Comparison of ENCODE assay signal across 11 mouse cellular contexts in the genomic region with DNA sequence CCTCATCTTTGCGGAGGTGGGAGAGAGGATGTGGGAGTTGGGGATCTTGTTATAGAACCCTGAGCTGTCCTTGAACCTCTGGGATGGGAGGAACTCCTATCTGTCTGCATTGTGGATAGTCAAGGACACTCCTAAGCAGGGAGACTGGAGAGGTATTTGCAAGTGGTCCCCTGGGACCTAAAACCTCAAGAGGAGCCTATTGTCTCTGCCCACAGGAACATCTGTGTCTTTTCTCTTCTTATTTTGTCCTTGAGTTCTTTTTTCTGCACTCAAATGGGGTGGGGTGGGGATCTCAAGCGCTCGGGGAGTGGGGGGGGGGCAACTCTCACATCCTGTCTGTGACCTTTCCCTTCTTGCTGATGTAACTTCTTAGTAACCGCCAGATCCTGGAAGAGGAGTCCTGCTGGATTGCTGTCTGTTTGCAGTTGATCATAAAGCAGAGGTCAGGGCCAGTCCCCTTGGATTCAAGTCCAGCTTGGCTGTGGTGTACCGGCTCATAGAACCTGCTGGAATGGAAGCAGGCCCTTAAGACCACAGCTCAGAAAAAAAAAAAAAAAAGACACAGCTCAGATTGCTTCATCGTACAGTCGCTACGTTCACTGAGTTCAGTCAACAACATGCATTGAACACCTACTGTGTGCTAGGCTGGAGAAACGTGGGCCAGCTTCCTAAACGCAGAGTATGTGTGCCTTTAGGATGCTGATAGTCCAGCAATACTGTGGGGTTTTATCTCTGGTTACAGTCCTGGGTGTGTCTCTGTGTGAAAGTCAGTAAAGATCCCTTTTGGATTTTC. TPM values are rescaled to one million over a fixed set of nuclear protein-coding genes. Genes with fewer than 3 reads are reported as not detected.
DNase-seq lines count a peak whose midpoint lies in the region; ATAC-seq and TF ChIP-seq lines count a peak whose summit lies in the region.
"Had no signal": no experiment of that assay in that cellular context is flagged by ENCODE, and none has a peak within 500 bp of the region (broad histone marks: within the 10 kb centered on the region; RNA-seq: fewer than 3 reads in every experiment).

No protein-coding gene starts in this region.

- DNase-seq in kidney, adult 9 months: peak; percentile 43
- no peak for DNase-seq in layer of hippocampus, postnatal 36 days
- DNase-seq in left cerebral cortex, postnatal 10 days (ENCODE audit: extremely low spot score in 1 of 2, low spot score in 2 of 2): no peak
- no peak for DNase-seq in layer of hippocampus, adult 18-20 months (ENCODE audit: low spot score in 2 of 2)
- DNase-seq: lung, postnatal 14 days had no signal

- intact Hi-C loops in left cerebral cortex, postnatal 10 days (cut with DNase I): no loop called here

- no peak overlapping the region for H3K27ac ChIP-seq in kidney, embryonic 14.5 days (ENCODE audit: low read depth, low read length)
- peak overlapping the region; percentile 90 for H3K27ac ChIP-seq in ES-Bruce4 (ENCODE audit: insufficient read depth, low read length)
- peak overlapping the region; percentile 71 for H3K27ac ChIP-seq in bone marrow, adult 2 months (ENCODE audit: control insufficient read depth, insufficient read depth, low read depth, low read length, poor library complexity)
- H3K27ac ChIP-seq in liver, embryonic 12.5 days: peak overlapping the region; percentile 95

- no peaks in the 10 kb centered on the region for H3K27me3 ChIP-seq in kidney, embryonic 14.5 days (ENCODE audit: control insufficient read depth, insufficient read depth, low read length)
- no peaks in the 10 kb centered on the region for H3K27me3 ChIP-seq in ES-Bruce4 (ENCODE audit: control insufficient read depth, insufficient read depth, low read length, poor library complexity, severe bottlenecking)
- peaks cover 12% of the 10 kb centered on the region for H3K27me3 ChIP-seq in liver, embryonic 12.5 days (replicated peaks)

- no peak for TF ChIP-seq POLR2A in ES-Bruce4 (IDR thresholded peaks at IDR 0.05; ENCODE audit: insufficient read depth, low read length)
- TF ChIP-seq POLR2A in bone marrow, adult 2 months (IDR thresholded peaks at IDR 0.05; ENCODE audit: borderline replicate concordance, control insufficient read depth, low read depth, low read length): no peak

- H3K4me2 ChIP-seq in kidney, embryonic 14.5 days (replicated peaks; ENCODE audit: low read depth, low read length): no peak overlapping the region
- peak overlapping the region; percentile 94 for H3K4me2 ChIP-seq in liver, embryonic 12.5 days

- H3K9ac ChIP-seq in kidney, embryonic 14.5 days (ENCODE audit: low read depth, low read length): no peak overlapping the region
- H3K9ac ChIP-seq in ES-Bruce4 (ENCODE audit: low read depth, poor library complexity, severe bottlenecking): peak overlapping the region; percentile 89
- peak overlapping the region; percentile 83 for H3K9ac ChIP-seq in liver, embryonic 12.5 days

- no peaks in the 10 kb centered on the region for H3K9me3 ChIP-seq in kidney, embryonic 14.5 days (ENCODE audit: control insufficient read depth, low read length)
- no peaks in the 10 kb centered on the region for H3K9me3 ChIP-seq in ES-Bruce4 (replicated peaks; ENCODE audit: control insufficient read depth, insufficient read depth, low read length, poor library complexity, severe bottlenecking)
- H3K9me3 ChIP-seq in liver, embryonic 12.5 days (replicated peaks): no peaks in the 10 kb centered on the region

- H3K36me3 ChIP-seq in kidney, embryonic 14.5 days (ENCODE audit: control insufficient read depth, insufficient read depth, low read length): no peaks in the 10 kb centered on the region
- H3K36me3 ChIP-seq in ES-Bruce4 (ENCODE audit: control insufficient read depth, insufficient read depth, low read length, poor library complexity, severe bottlenecking): peaks cover 12% of the 10 kb centered on the region; the same call in 1 of the 2 replicates
- H3K36me3 ChIP-seq in liver, embryonic 12.5 days: peaks cover 15% of the 10 kb centered on the region

- 65% methylated on average over 10 of the region's 10 CpGs for WGBS in kidney, embryonic 14.5 days
- 50% methylated on average over 10 of the region's 10 CpGs for WGBS in bone marrow, adult 2 months
- WGBS in liver, embryonic 12.5 days (ENCODE audit: insufficient replicate concordance): 36% methylated on average over 10 of the region's 10 CpGs

- no peak overlapping the region for H3K4me3 ChIP-seq in kidney, embryonic 14.5 days (ENCODE audit: low read length)
- H3K4me3 ChIP-seq in ES-Bruce4 (ENCODE audit: low read depth, low read length): peak overlapping the region; percentile 46
- H3K4me3 ChIP-seq in bone marrow, adult 2 months (replicated peaks; ENCODE audit: control insufficient read depth, low read depth, low read length): peak overlapping the region; percentile 68
- H3K4me3 ChIP-seq in liver, embryonic 12.5 days: peak overlapping the region; percentile 75

- ATAC-seq in kidney, embryonic 14.5 days (ENCODE audit: low FRiP score, low TSS enrichment): no peak
- ATAC-seq in liver, embryonic 12.5 days: peak; percentile 70
- ATAC-seq: forebrain, embryonic 14.5 days had no signal

- no peak for TF ChIP-seq CTCF in ES-Bruce4 (IDR thresholded peaks at IDR 0.05; ENCODE audit: low read depth, low read length)
- TF ChIP-seq CTCF in bone marrow, adult 2 months (IDR thresholded peaks at IDR 0.05; ENCODE audit: control insufficient read depth, insufficient read depth, low read length): no peak

- H3K4me1 ChIP-seq in kidney, embryonic 14.5 days (ENCODE audit: control insufficient read depth, insufficient read depth, low read length): peaks cover 8% of the 10 kb centered on the region; the same call in 1 of the 2 replicates
- peaks cover 4% of the 10 kb centered on the region for H3K4me1 ChIP-seq in ES-Bruce4 (ENCODE audit: control insufficient read depth, insufficient read depth, low read length)
- peaks cover 2% of the 10 kb centered on the region for H3K4me1 ChIP-seq in bone marrow, adult 2 months (ENCODE audit: control insufficient read depth, insufficient read depth, low read length)
- H3K4me1 ChIP-seq in liver, embryonic 12.5 days: peaks cover 60% of the 10 kb centered on the region

- peak; percentile 69; the same call in 1 of the 2 replicates for TF ChIP-seq EP300 in ES-Bruce4 (IDR thresholded peaks at IDR 0.05; ENCODE audit: insufficient read depth, low read depth, low read length)

RNA-seq across cellular contexts. Expression of a gene that starts 1.8 kb away (rescaled TPM):
- 43.7 and 53.9 TPM in 2 replicates for polyA plus RNA-seq in kidney, embryonic 14.5 days (2014; fragmentation: Nextera tagmentation; extraction: Ambion mirVana)
- 23.1 and 27.9 TPM in 2 replicates for polyA plus RNA-seq in ES-Bruce4 (2011; ENCODE audit: insufficient read depth, insufficient read length, low read depth, missing spikeins)
- 3.4 and 4.6 TPM in 2 replicates for polyA plus RNA-seq in bone marrow, adult 2 months (2011; ENCODE audit: insufficient read depth, insufficient read length, low replicate concordance, missing spikeins)
- 5.7 and 6.0 TPM in 2 replicates for polyA plus RNA-seq in liver, embryonic 12.5 days (2016; fragmentation: Nextera tagmentation; extraction: Ambion mirVana)
- under 1 TPM; 0.81 to 0.95 TPM for total RNA-seq in layer of hippocampus, postnatal 36 days (2021)
- total RNA-seq in left cerebral cortex, postnatal 10 days (2021): 1 to 10 TPM; 2.5 to 2.6 TPM
- total RNA-seq in layer of hippocampus, adult 18-20 months (2021): 1 to 10 TPM; 1.8 to 2.1 TPM

RNA-seq across cellular contexts. Expression of a gene that starts 2.4 kb away (rescaled TPM):
- 0.35 TPM in 1 of 2 replicates, not detected in the other for polyA plus RNA-seq in kidney, embryonic 14.5 days (2014; fragmentation: Nextera tagmentation; extraction: Ambion mirVana)
- polyA plus RNA-seq in ES-Bruce4 (2011; ENCODE audit: insufficient read depth, insufficient read length, low read depth, missing spikeins): 0.66 and 0.91 TPM in 2 replicates
- 35.4 and 49.8 TPM in 2 replicates for polyA plus RNA-seq in bone marrow, adult 2 months (2011; ENCODE audit: insufficient read depth, insufficient read length, low replicate concordance, missing spikeins)
- polyA plus RNA-seq in liver, embryonic 12.5 days (2016; fragmentation: Nextera tagmentation; extraction: Ambion mirVana): 18.9 and 19.6 TPM in 2 replicates
- under 1 TPM in 1 of 2 experiments, not detected in 1; 0.52 TPM for total RNA-seq in layer of hippocampus, postnatal 36 days (2021)
- total RNA-seq in left cerebral cortex, postnatal 10 days (2021): under 1 TPM in 1 of 2 experiments, not detected in 1; 0.49 TPM
- under 1 TPM; 0.28 to 0.89 TPM for total RNA-seq in layer of hippocampus, adult 18-20 months (2021)
- polyA plus RNA-seq: forebrain, embryonic 14.5 days; small intestine, adult 2 months had no signal

RNA-seq across cellular contexts. Expression of a gene that starts 4.8 kb away (rescaled TPM):
- 1.1 and 1.4 TPM in 2 replicates for polyA plus RNA-seq in kidney, embryonic 14.5 days (2014; fragmentation: Nextera tagmentation; extraction: Ambion mirVana)
- 1.2 TPM in 1 of 2 replicates, not detected in the other for polyA plus RNA-seq in ES-Bruce4 (2011; ENCODE audit: insufficient read depth, insufficient read length, low read depth, missing spikeins)
- 41.8 and 84.9 TPM in 2 replicates for polyA plus RNA-seq in bone marrow, adult 2 months (2011; ENCODE audit: insufficient read depth, insufficient read length, low replicate concordance, missing spikeins)
- polyA plus RNA-seq in liver, embryonic 12.5 days (2016; fragmentation: Nextera tagmentation; extraction: Ambion mirVana): 0.27 and 0.98 TPM in 2 replicates
- total RNA-seq in layer of hippocampus, postnatal 36 days (2021): not detected
- not detected for total RNA-seq in left cerebral cortex, postnatal 10 days (2021)
- not detected for total RNA-seq in layer of hippocampus, adult 18-20 months (2021)
- polyA plus RNA-seq: forebrain, embryonic 14.5 days had no signal

RNA-seq across cellular contexts. Expression of a gene that starts 5.1 kb away (rescaled TPM):
- polyA plus RNA-seq in kidney, embryonic 14.5 days (2014; fragmentation: Nextera tagmentation; extraction: Ambion mirVana): 94.4 and 99.4 TPM in 2 replicates
- 405 and 450 TPM in 2 replicates for polyA plus RNA-seq in ES-Bruce4 (2011; ENCODE audit: insufficient read depth, insufficient read length, low read depth, missing spikeins)
- polyA plus RNA-seq in bone marrow, adult 2 months (2011; ENCODE audit: insufficient read depth, insufficient read length, low replicate concordance, missing spikeins): 78.1 and 103 TPM in 2 replicates
- 101 and 103 TPM in 2 replicates for polyA plus RNA-seq in liver, embryonic 12.5 days (2016; fragmentation: Nextera tagmentation; extraction: Ambion mirVana)
- 100 to 1,000 TPM; 339 TPM for total RNA-seq in layer of hippocampus, postnatal 36 days (2021)
- 100 to 1,000 TPM; 155 to 181 TPM for total RNA-seq in left cerebral cortex, postnatal 10 days (2021)
- 100 to 1,000 TPM; 376 to 396 TPM for total RNA-seq in layer of hippocampus, adult 18-20 months (2021)

RNA-seq across cellular contexts. Expression of a gene that starts 16.3 kb away (rescaled TPM):
- polyA plus RNA-seq in kidney, embryonic 14.5 days (2014; fragmentation: Nextera tagmentation; extraction: Ambion mirVana): not detected in 2 replicates
- polyA plus RNA-seq in ES-Bruce4 (2011; ENCODE audit: insufficient read depth, insufficient read length, low read depth, missing spikeins): 0.38 and 0.43 TPM in 2 replicates
- not detected in 2 replicates for polyA plus RNA-seq in bone marrow, adult 2 months (2011; ENCODE audit: insufficient read depth, insufficient read length, low replicate concordance, missing spikeins)
- 0.06 and 0.07 TPM in 2 replicates for polyA plus RNA-seq in liver, embryonic 12.5 days (2016; fragmentation: Nextera tagmentation; extraction: Ambion mirVana)
- total RNA-seq in layer of hippocampus, postnatal 36 days (2021): under 1 TPM; 0.13 to 0.35 TPM
- total RNA-seq in left cerebral cortex, postnatal 10 days (2021): under 1 TPM in 1 of 2 experiments, not detected in 1; 0.16 TPM
- under 1 TPM in 1 of 2 experiments, not detected in 1; 0.25 TPM for total RNA-seq in layer of hippocampus, adult 18-20 months (2021)
- polyA plus RNA-seq: forebrain, embryonic 14.5 days had no signal

Comparison
In these comparisons a context has a peak if more than half of its experiments do, and no peak if none do; other contexts are left out.
1. RNA of a gene that starts 2.4 kb away (polyA plus RNA-seq): 35.4 to 49.8 TPM in bone marrow, adult 2 months and 18.9 to 19.6 TPM in liver, embryonic 12.5 days; 0.66 to 0.91 TPM in ES-Bruce4 and 0.35 TPM in kidney, embryonic 14.5 days; every median in the first group is over 10 times any median in the second.
2. RNA of a gene that starts 4.8 kb away (polyA plus RNA-seq): 41.8 to 84.9 TPM in bone marrow, adult 2 months; 1.1 to 1.4 TPM in kidney, embryonic 14.5 days, 0.27 to 0.98 TPM in liver, embryonic 12.5 days and 1.2 TPM in ES-Bruce4; every median in the first group is over 10 times any median in the second.